10 mouse cellular contexts compared by ENCODE assay signal in genomic region chr13:59393231-59393938, GRCm38 (mm10).
DNase-seq lines count a peak whose midpoint lies in the region; ATAC-seq and TF ChIP-seq lines count a peak whose summit lies in the region.
"Had no signal": no experiment of that assay in that cellular context is flagged by ENCODE, and none has a peak within 500 bp of the region (broad histone marks: within the 10 kb centered on the region; RNA-seq: fewer than 3 reads in every experiment).

No protein-coding gene starts in this region.

- peak; percentile 31; the same call in 1 of the 2 replicates for ATAC-seq in lung, embryonic 15.5 days (ENCODE audit: borderline replicate concordance, extremely low read depth, low FRiP score, low TSS enrichment)
- no peak for ATAC-seq in lung, postnatal 0 days
- ATAC-seq in stomach, postnatal 0 days (ENCODE audit: low FRiP score, low TSS enrichment), result peak; percentile 18; the same call in 1 of the 2 replicates
- no peak for ATAC-seq in erythroid progenitor cell, adult 5-6 weeks (replicated peaks; ENCODE audit: low FRiP score, poor library complexity, severe bottlenecking)
- ATAC-seq: Patski had no signal

- H3K4me3 ChIP-seq in lung, embryonic 15.5 days, result no peak overlapping the region
- H3K4me3 ChIP-seq in lung, postnatal 0 days (ENCODE audit: low read depth, low read length), result no peak overlapping the region
- H3K4me3 ChIP-seq in stomach, postnatal 0 days (ENCODE audit: low read depth, low read length), result no peak overlapping the region
- H3K4me3 ChIP-seq: kidney, embryonic 15.5 days had no signal

- no peaks in the 10 kb centered on the region for H3K27me3 ChIP-seq in lung, embryonic 15.5 days
- H3K27me3 ChIP-seq in lung, postnatal 0 days (replicated peaks; ENCODE audit: insufficient read depth, low read length), result no peaks in the 10 kb centered on the region
- H3K27me3 ChIP-seq in stomach, postnatal 0 days (ENCODE audit: control insufficient read depth, insufficient read depth, low read length), result no peaks in the 10 kb centered on the region
- H3K27me3 ChIP-seq: kidney, embryonic 15.5 days had no signal

- 63% methylated on average over 12 of the region's 12 CpGs for WGBS in lung, embryonic 15.5 days
- 57% methylated on average over 12 of the region's 12 CpGs for WGBS in lung, postnatal 0 days
- WGBS in stomach, postnatal 0 days, result 63% methylated on average over 12 of the region's 12 CpGs

- H3K4me2 ChIP-seq in lung, embryonic 15.5 days, result no peak overlapping the region
- H3K4me2 ChIP-seq in lung, postnatal 0 days (replicated peaks; ENCODE audit: low read depth, low read length), result no peak overlapping the region
- H3K4me2 ChIP-seq in stomach, postnatal 0 days (replicated peaks; ENCODE audit: low read depth), result no peak overlapping the region
- H3K4me2 ChIP-seq: kidney, embryonic 15.5 days had no signal

- peaks cover 3% of the 10 kb centered on the region; the same call in 1 of the 2 replicates for H3K4me1 ChIP-seq in lung, embryonic 15.5 days
- no peaks in the 10 kb centered on the region for H3K4me1 ChIP-seq in lung, postnatal 0 days (ENCODE audit: insufficient read depth, low read depth, low read length)
- no peaks in the 10 kb centered on the region for H3K4me1 ChIP-seq in stomach, postnatal 0 days (replicated peaks; ENCODE audit: control insufficient read depth, insufficient read depth)
- H3K4me1 ChIP-seq: kidney, embryonic 15.5 days had no signal

- no peak overlapping the region for H3K27ac ChIP-seq in lung, embryonic 15.5 days
- no peak overlapping the region for H3K27ac ChIP-seq in lung, postnatal 0 days (ENCODE audit: low read length)
- no peak overlapping the region for H3K27ac ChIP-seq in stomach, postnatal 0 days (replicated peaks)
- H3K27ac ChIP-seq: kidney, embryonic 15.5 days had no signal

- no peaks in the 10 kb centered on the region for H3K36me3 ChIP-seq in lung, embryonic 15.5 days
- no peaks in the 10 kb centered on the region for H3K36me3 ChIP-seq in lung, postnatal 0 days (ENCODE audit: insufficient read depth, low read length)
- no peaks in the 10 kb centered on the region for H3K36me3 ChIP-seq in stomach, postnatal 0 days (ENCODE audit: control insufficient read depth, insufficient read depth, low read length)
- H3K36me3 ChIP-seq: kidney, embryonic 15.5 days had no signal

- no peak for TF ChIP-seq EP300 in lung, postnatal 0 days (IDR thresholded peaks at IDR 0.05)
- TF ChIP-seq EP300 in stomach, postnatal 0 days (optimal IDR thresholded peaks at IDR 0.05), result no peak

- no peak overlapping the region for H3K9ac ChIP-seq in lung, embryonic 15.5 days
- H3K9ac ChIP-seq in lung, postnatal 0 days (replicated peaks; ENCODE audit: low read depth), result no peak overlapping the region
- H3K9ac ChIP-seq in stomach, postnatal 0 days (ENCODE audit: low read length), result no peak overlapping the region
- H3K9ac ChIP-seq: kidney, embryonic 15.5 days had no signal

- intact Hi-C loops in left cerebral cortex, postnatal 25 days (cut with DNase I), result loop anchor here (2.0 to 10.0 kb wide), 3 partner anchors 249 to 587 kb away; partner anchors contain the start of gene Ntrk2

- DNase-seq in adrenal gland, postnatal 10 days, result peak; percentile 14
- no peak for DNase-seq in adrenal gland, postnatal 25 days
- no peak for DNase-seq in lung, postnatal 0 days (ENCODE audit: low spot score)
- DNase-seq in left cerebral cortex, postnatal 25 days (ENCODE audit: low spot score in 2 of 2), result peak; percentile 62 to 82
- no peak for DNase-seq in stomach, postnatal 0 days (ENCODE audit: low spot score)
- no peak for DNase-seq in cerebellum, adult 18-20 months

- H3K9me3 ChIP-seq in lung, embryonic 15.5 days, result no peaks in the 10 kb centered on the region
- no peaks in the 10 kb centered on the region for H3K9me3 ChIP-seq in lung, postnatal 0 days (ENCODE audit: low read length)
- H3K9me3 ChIP-seq in stomach, postnatal 0 days (ENCODE audit: control insufficient read depth, low read length), result no peaks in the 10 kb centered on the region
- H3K9me3 ChIP-seq: kidney, embryonic 15.5 days had no signal

- no peak for TF ChIP-seq CTCF in lung, postnatal 0 days (IDR thresholded peaks at IDR 0.05)
- no peak for TF ChIP-seq CTCF in stomach, postnatal 0 days (IDR thresholded peaks at IDR 0.05; ENCODE audit: low read depth)

Comparison
In these comparisons a context has a peak if more than half of its experiments do, and no peak if none do; other contexts are left out.
1. DNase-seq: peak in adrenal gland, postnatal 10 days (single experiment) and left cerebral cortex, postnatal 25 days (2 of 2); none in adrenal gland, postnatal 25 days (single experiment), lung, postnatal 0 days (single experiment), stomach, postnatal 0 days (single experiment) and cerebellum, adult 18-20 months (0 of 2).
2. ATAC-seq: peak in lung, embryonic 15.5 days (single experiment) and stomach, postnatal 0 days (single experiment); none in lung, postnatal 0 days (single experiment) and erythroid progenitor cell, adult 5-6 weeks (single experiment).